Mouse (Mus musculus): ENCODE results near the gene Olfml3. TPM values are rescaled to one million over a fixed set of nuclear protein-coding genes. Genes with fewer than 3 reads are reported as not detected.

Gene Olfml3
- polyA plus RNA-seq (2015; fragmentation: Nextera tagmentation; extraction: Ambion mirVana): 80.4 and 80.7 TPM in 2 replicates

DNA sequence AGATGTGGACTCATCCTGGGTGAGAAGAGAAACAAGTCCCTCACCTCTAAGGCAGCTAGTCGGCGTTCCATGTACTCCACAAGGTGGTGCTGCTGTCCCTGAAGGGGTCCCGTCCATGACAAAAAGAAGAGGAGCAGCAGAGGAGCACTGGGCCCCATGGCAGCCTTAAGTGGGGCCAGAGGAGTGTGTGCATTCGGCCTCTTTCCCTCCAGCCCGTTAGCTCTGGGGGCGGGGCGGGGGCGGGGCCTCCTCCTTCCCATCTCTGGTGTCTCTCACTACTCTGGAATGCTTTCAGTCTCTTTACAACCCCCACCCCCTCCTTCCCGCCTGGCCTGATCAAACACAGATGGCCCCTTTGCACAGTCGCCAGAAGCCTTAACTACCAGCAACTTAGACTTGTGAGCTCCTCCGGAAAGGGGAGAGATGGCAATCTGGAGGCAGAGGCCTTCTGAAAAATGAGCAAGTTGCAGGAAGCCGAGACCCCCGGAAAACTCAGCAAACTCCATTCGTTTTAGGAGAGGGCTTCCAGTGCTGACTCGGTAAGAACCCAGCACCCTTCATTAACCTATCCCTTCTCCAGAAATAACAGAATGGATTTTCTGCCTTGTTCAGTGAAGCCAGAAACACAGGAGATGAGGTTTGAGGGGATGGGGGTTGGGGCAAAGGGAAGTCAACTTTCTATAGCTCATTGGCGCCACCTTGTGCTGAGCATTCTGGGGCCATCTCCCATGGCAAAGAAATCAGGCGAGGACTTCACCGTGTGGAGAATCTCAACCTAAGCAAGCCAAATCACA is at the start of gene Olfml3:
Gene Olfml3, minus strand, starts transcription at position 224 of the 794 bp plus-strand sequence.
- peak within 1 kb of the TSS; percentile 43 for H3K9ac ChIP-seq
- H3K4me3 ChIP-seq: peak within 1 kb of the TSS; percentile 40
- peaks cover 58% of the 10 kb centered on the region for H3K4me1 ChIP-seq
- peak within 1 kb of the TSS; percentile 61 for H3K4me2 ChIP-seq
- no peaks in the 10 kb centered on the region for H3K27me3 ChIP-seq
- peak; percentile 85 for ATAC-seq (ENCODE audit: borderline replicate concordance, extremely low read depth, low FRiP score, low TSS enrichment)
- under 1% methylated on average over 18 of the region's 18 CpGs for WGBS
- peaks cover 5% of the 10 kb centered on the region; the same call in 1 of the 2 replicates for H3K36me3 ChIP-seq
- no peaks in the 10 kb centered on the region for H3K9me3 ChIP-seq
- H3K27ac ChIP-seq: peak within 1 kb of the TSS; percentile 96

DNA sequence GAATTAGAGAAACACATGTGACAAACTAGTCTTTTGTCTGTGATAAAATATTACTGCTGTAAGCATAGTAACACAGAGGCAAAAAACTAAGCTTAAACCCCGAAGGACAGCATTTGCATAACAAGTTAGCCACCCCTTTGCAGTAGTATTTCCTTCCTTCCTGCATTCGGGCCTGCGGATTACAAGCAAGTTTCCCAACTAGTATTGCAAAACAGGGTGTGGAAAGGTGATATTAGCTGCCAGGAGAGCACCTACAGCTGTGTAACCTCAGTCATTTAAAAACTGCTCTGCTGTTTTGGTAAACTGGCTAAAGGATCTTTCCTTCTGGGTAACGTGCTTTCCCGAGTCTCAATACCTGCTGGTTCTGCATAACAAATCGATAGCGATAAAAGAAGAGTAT is 49.4 kb upstream of the Olfml3 start:
- WGBS: 65% methylated on average over 7 of the region's 7 CpGs
- H3K9me3 ChIP-seq: no peaks in the 10 kb centered on the region
- no peak overlapping the region for H3K9ac ChIP-seq
- H3K27ac ChIP-seq: no peak overlapping the region
- no peak for ATAC-seq (ENCODE audit: borderline replicate concordance, extremely low read depth, low FRiP score, low TSS enrichment)
- no peaks in the 10 kb centered on the region for H3K27me3 ChIP-seq
- peaks cover 34% of the 10 kb centered on the region for H3K4me1 ChIP-seq
- H3K36me3 ChIP-seq: no peaks in the 10 kb centered on the region
- H3K4me2 ChIP-seq: 0 out of 2 replicates have a peak overlapping the region, but pooled peaks have one; percentile 8
- no peak overlapping the region for H3K4me3 ChIP-seq

DNA sequence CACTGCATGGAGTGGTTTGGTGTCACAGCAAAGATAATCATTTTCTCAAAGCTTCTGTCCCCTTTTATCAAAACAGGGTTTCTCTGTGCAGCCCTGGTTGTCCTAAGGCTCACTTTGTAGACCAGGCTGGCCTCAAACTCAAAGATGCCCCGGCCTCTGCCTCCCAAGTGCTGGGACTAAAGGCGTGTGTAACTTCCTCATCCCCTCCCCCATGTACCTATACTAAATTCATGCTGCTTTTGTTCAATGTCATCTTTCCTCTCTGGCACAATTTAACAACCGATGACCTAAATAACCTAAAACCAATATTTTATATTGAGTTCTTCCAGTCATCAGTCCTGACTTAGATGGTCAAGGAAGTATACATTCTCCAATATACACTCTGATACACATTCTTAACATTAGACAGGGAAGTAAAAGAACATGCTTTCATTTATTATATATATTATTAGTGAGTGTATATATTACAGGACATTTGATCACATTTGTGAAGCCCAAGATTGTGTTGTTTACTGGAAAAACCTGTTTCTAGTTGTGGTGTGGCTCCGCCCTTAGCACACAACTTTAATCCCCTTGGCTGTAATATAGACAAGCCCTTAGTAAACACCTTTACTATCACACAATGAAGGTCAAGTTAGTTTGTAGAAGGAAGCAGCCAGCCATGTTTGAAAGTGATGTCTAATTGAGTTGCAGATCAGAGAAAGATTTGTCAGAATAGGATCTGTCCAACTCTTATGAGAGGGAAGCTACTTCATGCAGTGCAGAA is 45.2 kb upstream of the Olfml3 start:
- H3K27me3 ChIP-seq: no peaks in the 10 kb centered on the region
- ATAC-seq (ENCODE audit: borderline replicate concordance, extremely low read depth, low FRiP score, low TSS enrichment): no peak
- H3K36me3 ChIP-seq: peaks cover under 1% of the 10 kb centered on the region; the same call in 1 of the 2 replicates
- no peaks in the 10 kb centered on the region for H3K9me3 ChIP-seq
- H3K27ac ChIP-seq: no peak overlapping the region
- H3K4me2 ChIP-seq: no peak overlapping the region
- H3K4me1 ChIP-seq: 0 out of 2 replicates have a peak, but pooled peaks cover 17% of the 10 kb centered on the region
- 81% methylated on average over 4 of the region's 4 CpGs for WGBS
- no peak overlapping the region for H3K4me3 ChIP-seq
- H3K9ac ChIP-seq: no peak overlapping the region

DNA sequence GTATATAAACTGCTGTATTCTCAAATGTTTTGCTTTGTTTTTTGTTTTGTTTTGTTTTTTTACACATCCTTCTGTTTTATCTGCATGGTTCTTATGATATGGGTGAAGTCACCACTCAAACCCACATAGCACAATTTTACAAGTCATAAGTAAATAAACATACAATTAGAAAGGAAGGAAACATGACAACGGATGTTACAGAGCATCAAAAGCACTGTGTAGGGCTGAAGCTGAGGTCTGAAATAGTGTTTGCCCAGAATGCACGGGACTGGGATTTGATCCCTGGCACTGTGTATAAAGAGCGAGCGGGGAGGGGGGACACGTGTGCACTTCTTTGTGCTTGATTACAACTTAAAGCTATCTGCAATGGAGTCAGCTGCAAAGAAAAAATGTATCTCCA is 43.0 kb upstream of the Olfml3 start:
- Histone ChIP-seq H3K4me3 (no peak overlapping the region), H3K9ac (no peak overlapping the region), H3K27ac (no peak overlapping the region), H3K36me3 (peaks cover 13% of the 10 kb centered on the region), H3K4me2 (no peak overlapping the region), H3K4me1 (0 out of 2 replicates have a peak, but pooled peaks cover 12% of the 10 kb centered on the region), H3K9me3 (no peaks in the 10 kb centered on the region), H3K27me3 (no peaks in the 10 kb centered on the region)
- 68% methylated on average over 5 of the region's 5 CpGs for WGBS
- no peak for ATAC-seq (ENCODE audit: borderline replicate concordance, extremely low read depth, low FRiP score, low TSS enrichment)

DNA sequence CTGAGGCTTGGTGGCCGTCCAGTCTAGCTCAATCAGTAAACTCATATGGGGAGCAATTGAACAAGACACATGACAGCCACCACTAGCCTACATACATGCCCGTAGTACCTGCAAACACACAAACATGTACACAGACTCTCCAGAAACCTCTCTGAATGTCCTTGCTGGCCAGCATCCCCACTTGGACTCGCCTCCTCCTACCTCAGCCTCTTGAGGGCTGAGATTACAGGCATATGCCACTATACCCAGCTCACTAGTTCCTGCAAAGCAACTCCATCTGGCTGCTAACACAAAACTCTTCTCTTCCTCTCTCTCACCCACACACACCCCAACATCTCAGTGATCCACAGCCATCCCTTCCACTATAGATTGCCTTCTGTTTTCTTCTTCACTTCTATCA is 42.5 kb upstream of the Olfml3 start:
- no peak overlapping the region for H3K4me3 ChIP-seq
- peaks cover 18% of the 10 kb centered on the region for H3K36me3 ChIP-seq
- 83% methylated on average over 3 of the region's 3 CpGs for WGBS
- no peak overlapping the region for H3K27ac ChIP-seq
- H3K9me3 ChIP-seq: no peaks in the 10 kb centered on the region
- no peak overlapping the region for H3K9ac ChIP-seq
- H3K4me1 ChIP-seq: 0 out of 2 replicates have a peak, but pooled peaks cover 12% of the 10 kb centered on the region
- H3K4me2 ChIP-seq: no peak overlapping the region
- no peaks in the 10 kb centered on the region for H3K27me3 ChIP-seq
- no peak for ATAC-seq (ENCODE audit: borderline replicate concordance, extremely low read depth, low FRiP score, low TSS enrichment)

DNA sequence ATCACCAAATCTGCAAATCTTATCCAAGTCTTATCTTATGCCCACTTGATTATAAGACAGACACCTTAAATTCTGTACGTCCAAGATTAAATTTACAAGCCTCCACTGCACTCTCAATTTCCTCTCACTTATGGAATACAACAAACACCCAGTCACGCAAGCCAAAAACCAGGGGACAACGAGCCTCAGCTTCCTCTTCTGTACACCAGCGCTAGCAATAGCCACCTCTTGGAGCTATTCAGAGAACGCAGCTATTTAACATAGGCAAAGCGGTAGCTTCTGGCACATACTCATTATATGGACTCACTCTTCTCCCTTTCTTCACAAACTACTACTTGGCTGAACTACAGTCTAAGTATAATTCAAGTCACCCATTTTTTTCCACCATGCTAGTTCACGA is 41.4 kb upstream of the Olfml3 start:
- no peak for ATAC-seq (ENCODE audit: borderline replicate concordance, extremely low read depth, low FRiP score, low TSS enrichment)
- H3K9me3 ChIP-seq: no peaks in the 10 kb centered on the region
- H3K4me3 ChIP-seq: no peak overlapping the region
- H3K27ac ChIP-seq: no peak overlapping the region
- no peaks in the 10 kb centered on the region for H3K27me3 ChIP-seq
- H3K36me3 ChIP-seq: peaks cover 18% of the 10 kb centered on the region
- WGBS: 77% methylated on average over 7 of the region's 7 CpGs
- H3K4me2 ChIP-seq: no peak overlapping the region
- 0 out of 2 replicates have a peak, but pooled peaks cover 8% of the 10 kb centered on the region for H3K4me1 ChIP-seq
- no peak overlapping the region for H3K9ac ChIP-seq

DNA sequence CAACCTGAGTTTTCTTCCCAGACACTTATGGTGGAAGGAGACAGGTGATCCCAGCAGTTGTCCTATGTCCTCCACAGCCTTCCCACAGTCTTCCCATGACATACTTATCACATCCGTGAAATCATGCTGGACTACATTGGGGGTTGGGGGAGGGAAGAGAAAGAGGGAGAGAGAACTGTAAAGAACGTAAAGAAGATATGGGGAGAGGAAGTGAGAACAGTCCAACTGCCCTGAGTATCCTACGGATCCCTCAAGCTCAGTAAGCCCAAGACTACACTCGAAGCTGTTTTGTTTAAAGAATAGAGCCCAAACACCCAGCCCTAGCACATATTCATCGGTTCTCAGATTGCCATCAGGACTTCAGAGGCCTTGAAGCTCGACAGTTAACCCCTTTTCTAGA is 40.9 kb upstream of the Olfml3 start:
- 74% methylated on average over 6 of the region's 6 CpGs for WGBS
- Histone ChIP-seq H3K27me3 (no peaks in the 10 kb centered on the region), H3K4me1 (0 out of 2 replicates have a peak, but pooled peaks cover 8% of the 10 kb centered on the region)

DNA sequence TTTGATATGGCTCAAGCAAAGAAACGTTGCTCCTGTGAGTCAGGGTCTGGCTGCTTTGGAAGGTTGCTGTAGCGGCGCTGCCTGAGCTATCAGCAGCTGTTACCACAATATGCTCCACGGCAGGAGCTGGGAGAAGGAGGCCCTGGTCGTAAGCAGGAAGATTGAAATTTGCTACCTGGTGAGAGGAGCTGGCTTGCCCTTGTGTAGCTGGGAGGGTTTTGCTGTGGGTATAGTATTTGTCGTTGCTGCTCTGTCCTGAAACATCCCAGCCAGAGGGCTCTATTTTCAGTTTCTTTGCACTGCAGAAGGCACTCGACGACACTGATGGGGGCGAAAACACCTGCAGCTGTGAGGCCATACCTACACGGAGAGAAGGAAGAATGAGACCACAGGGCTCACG is 40.1 kb upstream of the Olfml3 start:
- H3K4me2 ChIP-seq: no peak overlapping the region
- WGBS: 85% methylated on average over 11 of the region's 11 CpGs
- H3K9me3 ChIP-seq: no peaks in the 10 kb centered on the region
- H3K27ac ChIP-seq: no peak overlapping the region
- H3K9ac ChIP-seq: no peak overlapping the region
- ATAC-seq (ENCODE audit: borderline replicate concordance, extremely low read depth, low FRiP score, low TSS enrichment): no peak
- peaks cover 14% of the 10 kb centered on the region; the same call in 1 of the 2 replicates for H3K4me1 ChIP-seq
- H3K4me3 ChIP-seq: no peak overlapping the region
- H3K27me3 ChIP-seq: no peaks in the 10 kb centered on the region
- peaks cover 18% of the 10 kb centered on the region for H3K36me3 ChIP-seq

More for the DNA sequence above, 40.9 kb upstream of the Olfml3 start:
- Histone ChIP-seq H3K36me3 (peaks cover 18% of the 10 kb centered on the region), H3K9ac (no peak overlapping the region), H3K4me2 (no peak overlapping the region), H3K27ac (no peak overlapping the region), H3K9me3 (no peaks in the 10 kb centered on the region), H3K4me3 (no peak overlapping the region)
- ATAC-seq (ENCODE audit: borderline replicate concordance, extremely low read depth, low FRiP score, low TSS enrichment): no peak

DNA sequence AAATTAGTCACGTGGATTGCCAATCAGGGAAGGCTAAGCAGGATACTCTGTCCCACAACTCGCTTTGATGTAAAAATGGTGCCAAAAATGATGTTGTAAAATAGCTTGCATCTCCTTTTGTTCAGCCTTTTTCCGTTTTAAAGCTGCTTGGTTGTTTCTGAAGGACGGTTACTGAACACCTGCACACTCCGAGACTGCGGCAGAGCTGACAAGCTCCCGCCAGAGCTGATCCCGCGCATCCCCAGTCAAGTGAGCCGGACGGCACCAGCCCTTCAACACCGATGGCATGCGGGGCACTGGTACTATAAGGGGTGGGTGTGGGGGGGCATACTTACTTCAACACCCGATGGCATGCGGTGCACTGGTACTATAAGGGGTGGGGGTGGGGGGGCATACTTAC is 36.2 kb upstream of the Olfml3 start:
- H3K4me3 ChIP-seq: no peak overlapping the region
- 0 out of 2 replicates have a peak, but pooled peaks have one; percentile 35 for ATAC-seq (ENCODE audit: borderline replicate concordance, extremely low read depth, low FRiP score, low TSS enrichment)
- no peak overlapping the region for H3K27ac ChIP-seq
- WGBS: 82% methylated on average over 15 of the region's 15 CpGs
- peaks cover 22% of the 10 kb centered on the region for H3K36me3 ChIP-seq
- no peak overlapping the region for H3K9ac ChIP-seq
- peaks cover 27% of the 10 kb centered on the region for H3K4me1 ChIP-seq
- no peaks in the 10 kb centered on the region for H3K27me3 ChIP-seq
- no peaks in the 10 kb centered on the region for H3K9me3 ChIP-seq
- H3K4me2 ChIP-seq: no peak overlapping the region

DNA sequence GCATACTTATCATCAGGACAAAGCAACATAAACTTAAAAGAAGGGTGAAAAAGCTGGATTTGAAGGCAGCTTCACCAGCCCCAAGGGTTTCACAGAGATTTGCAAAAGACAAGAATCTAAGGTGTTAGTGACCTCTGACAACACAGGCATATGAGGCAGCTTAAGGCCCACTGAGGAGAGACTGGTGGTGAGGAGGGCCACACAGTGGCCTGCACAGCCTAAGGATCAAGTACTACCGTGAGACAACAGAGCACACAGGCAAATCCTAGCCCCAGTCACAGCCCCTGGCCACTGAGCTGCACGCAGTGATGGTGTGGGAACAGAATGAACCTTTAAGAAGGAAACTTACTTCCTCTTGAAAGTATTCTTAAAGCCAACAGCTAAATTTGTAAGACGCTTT is 35.7 kb upstream of the Olfml3 start:
- peak overlapping the region; percentile 39; the same call in 1 of the 2 replicates for H3K27ac ChIP-seq
- peaks cover 26% of the 10 kb centered on the region for H3K36me3 ChIP-seq
- no peaks in the 10 kb centered on the region for H3K9me3 ChIP-seq
- no peaks in the 10 kb centered on the region for H3K27me3 ChIP-seq
- H3K4me1 ChIP-seq: peaks cover 27% of the 10 kb centered on the region
- H3K4me3 ChIP-seq: no peak overlapping the region
- 86% methylated on average over 3 of the region's 3 CpGs for WGBS
- H3K9ac ChIP-seq: no peak overlapping the region
- ATAC-seq (ENCODE audit: borderline replicate concordance, extremely low read depth, low FRiP score, low TSS enrichment): no peak
- H3K4me2 ChIP-seq: no peak overlapping the region

DNA sequence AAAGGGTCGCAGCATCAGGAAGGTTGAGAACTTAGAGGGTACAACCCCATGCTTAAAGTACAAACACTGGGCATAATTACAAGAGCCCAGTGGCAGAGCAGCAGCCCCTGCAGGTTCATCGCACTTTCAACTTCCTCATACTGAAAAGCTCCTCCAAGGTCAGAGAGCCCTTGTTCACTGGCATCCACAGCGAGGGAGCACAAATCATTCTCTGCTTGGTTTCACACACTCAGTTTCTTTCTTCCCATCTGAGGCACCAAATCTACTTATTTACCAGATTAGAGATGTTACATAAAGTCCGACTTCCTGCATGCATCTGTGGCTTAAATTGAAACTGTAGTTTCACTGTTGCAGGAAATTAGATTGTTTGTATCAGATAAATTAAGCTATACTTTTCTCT is 35.0 kb upstream of the Olfml3 start:
- no peak for ATAC-seq (ENCODE audit: borderline replicate concordance, extremely low read depth, low FRiP score, low TSS enrichment)
- WGBS: 77% methylated on average over 4 of the region's 4 CpGs
- Histone ChIP-seq H3K4me3 (no peak overlapping the region), H3K36me3 (peaks cover 30% of the 10 kb centered on the region), H3K4me2 (no peak overlapping the region), H3K9ac (no peak overlapping the region), H3K27ac (no peak overlapping the region), H3K27me3 (no peaks in the 10 kb centered on the region), H3K9me3 (no peaks in the 10 kb centered on the region), H3K4me1 (peaks cover 27% of the 10 kb centered on the region)
